Mouse (Mus musculus) kidney, adult 2 months (tissue): ENCODE results near the gene Ankrd11. TPM values are rescaled to one million over a fixed set of nuclear protein-coding genes. Genes with fewer than 3 reads are reported as not detected.
"Not testable (repeated sequence)": the region's sequence is repeated elsewhere in the genome, so short reads cannot be mapped to it uniquely, and the experiment has no call there.

ENCODE experiments used
- DNase-seq: peaks from one replicate; pipeline ENCODE4 v3.0.0; 2021
- H3K27ac ChIP-seq: fragments of 200-500 bp; 2 replicates; pipeline ENCODE4 v1.5.1; 2012; ENCODE audit warnings: low read depth, low read length, control low read depth, inconsistent platforms; ENCODE audit not compliant: insufficient read depth
- H3K27me3 ChIP-seq: fragments of 200-500 bp; replicated peaks from 2 replicates; pipeline ENCODE4 v1.6.1; 2012; ENCODE audit warnings: mild to moderate bottlenecking, moderate library complexity, low read length, inconsistent platforms; ENCODE audit not compliant: control insufficient read depth, insufficient read depth
- H3K36me3 ChIP-seq: fragments of 200-500 bp; 2 replicates; pipeline ENCODE4 v1.6.1; 2012; ENCODE audit warnings: mild to moderate bottlenecking, moderate library complexity, low read length, inconsistent platforms; ENCODE audit not compliant: control insufficient read depth, insufficient read depth
- H3K4me1 ChIP-seq: fragments of 200-500 bp; 2 replicates; pipeline ENCODE4 v1.6.1; 2011; ENCODE audit warnings: low read length; ENCODE audit not compliant: control insufficient read depth, insufficient read depth
- H3K4me3 ChIP-seq: fragments of 200-500 bp; 2 replicates; pipeline ENCODE4 v1.5.1; 2011; ENCODE audit warnings: mild to moderate bottlenecking, low read depth, low read length, control low read depth; ENCODE audit not compliant: insufficient read depth
- CTCF ChIP-seq: fragments of 200-500 bp; conservative IDR thresholded peaks from 2 replicates; pipeline ENCODE4 v1.5.1; 2011; ENCODE audit warnings: low read depth, mild to moderate bottlenecking, control low read depth, low read length, moderate library complexity, mixed read lengths; ENCODE audit not compliant: insufficient read depth, insufficient read length
- POLR2A ChIP-seq: fragments of 200-500 bp; IDR thresholded peaks from one replicate; pipeline ENCODE4 v1.6.1; 2011; ENCODE audit warnings: low read depth, low read length, control low read depth
- WGBS: fragments of 180-500 bp; shearing (Covaris S2); methylation state at CpG from one replicate; pipeline ENCODE4 v1.1.7; 2018; 5-methylcytosine and 5-hydroxymethylcytosine counted together
- polyA plus RNA-seq: library from polyadenylated mRNA; depleted of rRNA; stranded (reverse); fragments of >200 nt; gene quantifications from 2 replicates; pipeline ENCODE4 v1.2.3, GENCODE M21; 2012

Gene Ankrd11
- polyA plus RNA-seq, 1 experiment, result 32.7 TPM

DNA sequence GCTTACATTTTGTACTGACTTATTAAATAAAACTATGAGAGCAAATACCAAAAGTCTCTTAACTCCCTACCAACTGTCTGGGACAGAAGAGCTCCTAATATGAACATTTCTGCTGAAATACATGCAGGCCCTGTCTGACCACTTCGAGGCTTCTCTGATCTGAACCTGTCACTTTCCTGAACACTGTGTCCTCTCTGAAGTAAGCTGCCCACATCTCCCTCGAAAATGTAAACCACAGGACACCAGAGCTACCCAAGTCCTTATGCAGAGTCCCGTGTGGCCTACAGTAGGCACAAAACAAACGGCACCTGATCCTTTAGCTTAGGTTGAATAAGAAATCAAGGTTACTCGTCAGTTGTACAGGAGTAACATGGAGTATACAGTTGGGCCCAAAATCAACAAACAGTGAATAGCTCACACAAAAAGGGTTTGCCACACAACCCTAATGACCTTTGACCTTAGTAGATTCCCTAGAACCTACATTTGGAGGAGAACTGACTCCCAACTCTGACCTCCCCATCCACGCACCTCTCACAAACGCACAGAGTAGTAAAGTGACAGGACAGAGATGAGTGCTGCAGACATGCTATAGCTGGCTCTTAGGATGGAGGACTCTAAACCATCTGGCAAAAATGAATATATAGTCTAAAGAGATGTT lies 10.6 kb downstream of the Ankrd11 start:
- no peaks in the 10 kb centered on the region for H3K27me3 ChIP-seq
- H3K4me1 ChIP-seq, result peaks cover 11% of the 10 kb centered on the region; the same call in 1 of the 2 replicates
- H3K4me3 ChIP-seq, result no peak overlapping the region
- H3K27ac ChIP-seq, result no peak overlapping the region
- 69% methylated on average over 7 of the region's 7 CpGs for WGBS
- TF ChIP-seq POLR2A (no peak), CTCF (no peak)
- no peaks in the 10 kb centered on the region for H3K36me3 ChIP-seq
- DNase-seq, result no peak

DNA sequence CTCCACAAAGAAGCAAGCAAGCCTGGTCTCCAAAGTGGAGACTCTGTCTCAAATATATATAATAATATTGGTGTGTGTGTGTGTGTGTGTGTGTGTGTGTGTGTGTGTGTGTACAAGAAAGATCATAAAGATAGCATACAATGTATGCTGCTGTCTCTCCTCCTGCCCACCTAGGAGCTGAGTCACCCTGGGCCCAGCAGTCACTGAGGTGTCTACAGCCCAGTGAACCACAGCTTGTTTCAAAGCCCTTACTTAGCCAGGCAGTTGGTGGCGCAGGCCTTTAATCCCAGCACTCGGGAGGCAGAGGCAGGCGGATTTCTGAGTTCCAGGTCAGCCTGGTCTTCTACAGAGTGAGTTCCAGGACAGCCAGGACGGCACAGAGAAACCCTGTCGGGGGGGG lies 12.0 kb downstream of the Ankrd11 start:
- not testable (repeated sequence) for H3K27ac ChIP-seq, DNase-seq, H3K4me3 ChIP-seq, H3K27me3 ChIP-seq, H3K36me3 ChIP-seq
- 80% methylated on average over 5 of the region's 5 CpGs for WGBS
- peaks cover 12% of the 10 kb centered on the region; the same call in 1 of the 2 replicates for H3K4me1 ChIP-seq

DNA sequence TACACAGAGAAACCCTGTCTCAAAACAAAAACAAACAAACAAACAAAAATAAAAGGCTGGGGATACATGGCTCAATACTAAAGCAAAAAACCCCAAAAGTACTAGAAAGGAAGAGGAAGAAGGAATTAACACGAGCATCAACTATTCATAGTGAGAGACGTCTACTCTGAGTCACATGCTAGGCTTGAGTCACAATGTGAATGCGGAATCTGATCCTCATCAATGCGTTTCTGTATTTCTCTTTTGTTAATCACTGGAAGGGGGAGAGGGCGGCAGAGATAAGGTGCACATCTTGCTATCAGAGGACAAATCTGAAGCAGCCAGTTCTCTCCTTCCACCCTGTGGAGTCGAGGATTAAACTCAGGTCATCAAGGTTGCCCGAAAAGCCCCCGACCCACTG lies 14.3 kb downstream of the Ankrd11 start:
- Histone ChIP-seq H3K27ac (no peak overlapping the region), H3K27me3 (no peaks in the 10 kb centered on the region), H3K4me1 (peaks cover 9% of the 10 kb centered on the region; the same call in 1 of the 2 replicates), H3K36me3 (no peaks in the 10 kb centered on the region), H3K4me3 (no peak overlapping the region)
- no peak for DNase-seq
- 86% methylated on average over 8 of the region's 8 CpGs for WGBS
- no peak for TF ChIP-seq POLR2A
- TF ChIP-seq CTCF, result no peak

GRCm38 (mm10) chr8:123025951-123026351 lies 16.1 kb downstream of the Ankrd11 start:
- Histone ChIP-seq H3K36me3 (no peaks in the 10 kb centered on the region), H3K27me3 (no peaks in the 10 kb centered on the region), H3K27ac (no peak overlapping the region), H3K4me3 (no peak overlapping the region), H3K4me1 (peaks cover 17% of the 10 kb centered on the region; the same call in 1 of the 2 replicates)
- DNase-seq, result no peak
- WGBS, result 66% methylated on average over 3 of the region's 3 CpGs
- no peak for TF ChIP-seq CTCF
- no peak for TF ChIP-seq POLR2A

GRCm38 (mm10) chr8:123024226-123024625 lies 17.9 kb downstream of the Ankrd11 start:
- TF ChIP-seq CTCF, result no peak
- TF ChIP-seq POLR2A, result no peak
- Histone ChIP-seq H3K27me3 (no peaks in the 10 kb centered on the region), H3K27ac (no peak overlapping the region), H3K4me3 (no peak overlapping the region), H3K4me1 (peaks cover 20% of the 10 kb centered on the region; the same call in 1 of the 2 replicates), H3K36me3 (no peaks in the 10 kb centered on the region)
- DNase-seq, result no peak
- 97% methylated on average over 2 of the region's 2 CpGs for WGBS

- TF ChIP-seq POLR2A, result no peak
- TF ChIP-seq CTCF, result no peak
- Histone ChIP-seq H3K27ac (no peak overlapping the region), H3K4me3 (no peak overlapping the region), H3K4me1 (peaks cover 31% of the 10 kb centered on the region), H3K27me3 (no peaks in the 10 kb centered on the region), H3K36me3 (no peaks in the 10 kb centered on the region)
- DNase-seq, result no peak
- 56% methylated on average over 3 of the region's 3 CpGs for WGBS
Measured at GRCm38 (mm10) chr8:123022727-123023126, 19.4 kb downstream of the Ankrd11 start.

GRCm38 (mm10) chr8:123021259-123021658 lies 20.8 kb downstream of the Ankrd11 start:
- Histone ChIP-seq H3K36me3 (no peaks in the 10 kb centered on the region), H3K27ac (peak overlapping the region; percentile 66), H3K4me3 (no peak overlapping the region), H3K27me3 (no peaks in the 10 kb centered on the region), H3K4me1 (peaks cover 32% of the 10 kb centered on the region)
- peak; percentile 45 for DNase-seq
- WGBS, result 47% methylated on average over 1 of the region's 1 CpGs
- TF ChIP-seq POLR2A (no peak), CTCF (no peak)

DNA sequence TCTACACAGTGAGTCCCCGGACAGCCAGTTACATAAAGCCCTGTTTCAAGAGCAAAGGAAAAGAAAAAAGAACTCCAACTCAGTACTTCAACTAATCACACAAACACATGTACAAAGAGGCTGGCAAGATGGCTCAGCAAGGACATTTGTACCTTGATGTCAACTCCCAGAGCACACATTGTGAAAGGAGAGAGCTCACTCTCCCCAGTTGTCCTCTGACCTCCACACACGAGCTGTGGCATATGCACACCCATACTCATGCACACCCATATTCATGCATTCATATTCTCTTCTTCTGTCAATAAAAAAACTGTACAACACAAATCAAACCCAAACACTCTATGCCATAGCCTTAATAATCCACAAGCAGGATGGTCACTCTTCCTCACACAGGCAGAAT lies 21.2 kb downstream of the Ankrd11 start:
- 60% methylated on average over 2 of the region's 2 CpGs for WGBS
- H3K36me3 ChIP-seq, result no peaks in the 10 kb centered on the region
- TF ChIP-seq CTCF, result no peak
- no peak for TF ChIP-seq POLR2A
- H3K27ac ChIP-seq, result no peak overlapping the region
- no peak for DNase-seq
- H3K4me1 ChIP-seq, result peaks cover 30% of the 10 kb centered on the region
- no peaks in the 10 kb centered on the region for H3K27me3 ChIP-seq
- H3K4me3 ChIP-seq, result no peak overlapping the region
